Mouse (Mus musculus) megakaryocyte, embryonic 14.5 days (primary cell): ENCODE results near the gene Zfhx3. TPM values are rescaled to one million over a fixed set of nuclear protein-coding genes. Genes with fewer than 3 reads are reported as not detected.

Source experiments
- H3K27me3 ChIP-seq: replicated peaks from 2 replicates; pipeline ENCODE3; 2012; ENCODE audit warnings: inconsistent platforms
- H3K36me3 ChIP-seq: replicated peaks from 2 replicates; pipeline ENCODE3; 2012; ENCODE audit warnings: low read length, inconsistent platforms, mixed read lengths
- H3K4me1 ChIP-seq: 2 replicates; pipeline ENCODE4 v1.6.1; 2012; ENCODE audit warnings: inconsistent platforms
- H3K4me3 ChIP-seq: replicated peaks from 2 replicates; pipeline ENCODE3; 2012; ENCODE audit warnings: moderate library complexity, mild to moderate bottlenecking, inconsistent platforms
- H3K9me3 ChIP-seq: 2 replicates; pipeline ENCODE4 v1.6.1; 2012; ENCODE audit warnings: inconsistent platforms
- FLI1 ChIP-seq: IDR thresholded peaks from 2 replicates; pipeline ENCODE4 v1.6.1; 2012; ENCODE audit warnings: low read length, inconsistent platforms, mixed read lengths
- GATA1 ChIP-seq: IDR thresholded peaks from 3 replicates; pipeline ENCODE4 v1.6.1; 2012; ENCODE audit warnings: mixed read lengths, low read length, inconsistent platforms, borderline replicate concordance
- polyA plus RNA-seq: library from polyadenylated mRNA; stranded (reverse); fragments of >175 nt; gene quantifications from 2 replicates; pipeline ENCODE4 v1.2.3, GENCODE M21; 2012; ENCODE audit warnings: low replicate concordance; ENCODE audit not compliant: insufficient read depth

Gene Zfhx3
- polyA plus RNA-seq, 1 experiment: 1.1 TPM

DNA sequence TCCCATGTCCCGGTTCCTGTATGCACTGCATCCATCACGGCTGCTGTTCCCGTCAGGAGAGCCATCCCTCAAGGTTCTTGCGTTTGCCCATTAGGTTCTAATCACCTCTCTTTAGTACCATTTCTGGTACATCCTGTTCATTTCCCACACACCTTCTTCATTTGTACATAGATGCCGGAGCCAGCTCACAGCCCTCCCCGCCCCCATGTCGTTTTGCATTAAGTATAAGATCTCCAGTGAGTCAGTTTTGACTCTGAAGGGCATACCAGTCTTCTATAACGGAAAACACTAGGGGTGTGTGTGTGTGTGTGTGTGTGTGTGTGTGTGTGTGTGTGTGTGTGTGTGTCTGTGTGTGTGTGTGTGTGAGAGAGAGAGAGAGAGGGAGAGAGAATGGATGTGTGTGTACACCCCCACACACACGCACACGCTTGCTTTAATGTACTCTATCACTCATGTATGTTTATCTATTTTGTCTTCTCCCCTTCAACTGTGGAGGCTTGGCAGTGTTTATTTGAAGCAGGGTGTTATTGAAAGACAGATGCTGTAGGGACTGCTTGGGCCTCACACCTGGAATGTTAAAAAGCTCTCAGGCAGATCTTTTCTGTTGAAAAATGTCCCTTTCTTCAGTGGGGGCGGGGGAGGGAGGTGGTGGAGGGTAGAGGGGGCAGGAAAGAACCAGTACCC lies 962.0 kb downstream of the Zfhx3 start:
- no peaks in the 10 kb centered on the region; the same call in 1 of the 2 replicates for H3K4me1 ChIP-seq
- H3K4me3 ChIP-seq: no peak overlapping the region
- no peaks in the 10 kb centered on the region for H3K36me3 ChIP-seq
- peaks cover 8% of the 10 kb centered on the region for H3K27me3 ChIP-seq
- H3K9me3 ChIP-seq: peaks cover 3% of the 10 kb centered on the region; the same call in 1 of the 2 replicates
- TF ChIP-seq GATA1 (no peak), FLI1 (no peak)

DNA sequence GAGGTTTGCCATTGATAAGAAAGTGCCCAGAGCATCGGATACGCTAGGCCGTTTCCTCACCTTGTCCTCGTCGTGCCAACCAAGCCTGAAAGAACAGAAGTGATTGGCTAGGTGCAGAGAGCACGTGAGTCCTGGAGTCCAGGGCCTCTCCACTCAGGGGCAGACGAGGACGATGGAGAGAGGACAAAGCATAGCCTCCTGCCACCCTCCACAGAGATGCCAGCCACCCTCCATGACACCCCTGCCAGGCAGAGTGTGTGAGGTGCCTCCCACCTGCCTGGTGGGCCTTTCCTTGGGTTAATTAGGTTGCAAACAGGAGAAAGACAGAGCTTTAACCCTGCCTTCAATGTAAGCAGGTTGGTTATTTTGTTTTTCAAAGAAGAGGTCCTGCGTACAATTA lies 965.6 kb downstream of the Zfhx3 start:
- no peak for TF ChIP-seq GATA1
- TF ChIP-seq FLI1: no peak
- Histone ChIP-seq H3K9me3 (no peaks in the 10 kb centered on the region), H3K4me3 (no peak overlapping the region), H3K27me3 (peaks cover 6% of the 10 kb centered on the region), H3K36me3 (no peaks in the 10 kb centered on the region), H3K4me1 (peaks cover 12% of the 10 kb centered on the region)

DNA sequence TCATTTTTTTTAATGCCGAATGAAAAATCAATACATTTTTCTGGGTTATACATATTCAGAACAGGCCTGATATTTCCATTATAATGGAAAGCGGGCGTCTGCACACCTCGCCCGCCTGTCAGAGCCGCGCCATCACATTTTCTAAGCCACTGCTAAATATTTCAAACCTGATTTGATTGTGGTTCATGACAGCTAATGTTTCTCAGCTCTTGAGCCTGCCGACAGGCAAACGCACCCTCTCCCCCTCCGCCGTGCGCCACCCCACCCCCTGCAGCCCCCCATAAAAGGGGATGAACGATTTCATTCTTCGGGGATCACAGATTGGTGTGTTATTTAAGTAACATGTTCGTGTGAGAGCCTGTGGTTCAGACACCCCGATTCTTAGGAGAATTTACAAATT lies 966.1 kb downstream of the Zfhx3 start:
- H3K4me3 ChIP-seq: no peak overlapping the region
- H3K36me3 ChIP-seq: no peaks in the 10 kb centered on the region
- peaks cover 8% of the 10 kb centered on the region for H3K27me3 ChIP-seq
- no peak for TF ChIP-seq GATA1
- TF ChIP-seq FLI1: no peak
- H3K4me1 ChIP-seq: peaks cover 12% of the 10 kb centered on the region
- no peaks in the 10 kb centered on the region for H3K9me3 ChIP-seq

DNA sequence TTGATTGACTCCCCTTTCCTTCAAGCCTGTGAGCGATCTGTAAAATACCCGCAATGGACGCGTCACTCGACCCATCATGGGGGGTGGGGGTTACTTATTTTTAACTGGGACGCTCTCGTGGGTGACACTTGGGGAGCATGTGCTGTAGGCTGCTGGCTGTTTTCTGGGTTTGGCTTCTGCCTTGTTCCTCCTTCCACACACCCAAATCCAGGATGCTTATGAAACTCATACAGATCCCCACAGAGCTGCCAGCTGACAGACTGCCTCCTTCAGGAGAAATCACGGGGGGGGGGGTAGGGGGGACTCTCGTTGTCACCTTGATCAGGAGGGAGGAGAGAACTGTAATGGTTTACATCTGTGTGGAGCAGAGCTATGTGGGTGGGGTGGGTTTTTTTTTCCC lies 966.6 kb downstream of the Zfhx3 start:
- Histone ChIP-seq H3K4me3 (no peak overlapping the region), H3K27me3 (peaks cover 11% of the 10 kb centered on the region), H3K4me1 (peaks cover 12% of the 10 kb centered on the region), H3K9me3 (no peaks in the 10 kb centered on the region), H3K36me3 (no peaks in the 10 kb centered on the region)
- TF ChIP-seq GATA1 (no peak), FLI1 (no peak)

DNA sequence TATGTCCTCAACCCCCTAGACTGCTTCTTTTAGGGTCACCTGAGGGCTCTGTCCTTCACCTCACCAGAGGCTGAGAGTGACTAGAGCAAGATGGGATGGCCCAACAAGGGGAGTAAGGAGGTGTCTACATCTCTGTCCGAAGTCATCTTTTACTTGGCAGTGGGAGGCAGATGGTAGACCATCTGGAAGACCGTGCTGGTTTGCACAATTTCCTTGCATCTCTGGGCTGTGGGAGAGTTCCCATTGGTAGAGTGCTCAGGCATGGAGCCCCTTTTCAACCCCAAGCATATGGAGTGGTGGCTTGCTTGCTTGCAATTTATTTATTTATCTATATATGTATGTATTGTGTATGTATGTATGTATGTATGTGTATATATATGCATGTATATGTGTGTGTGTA lies 967.0 kb downstream of the Zfhx3 start:
- peaks cover 14% of the 10 kb centered on the region for H3K27me3 ChIP-seq
- peaks cover 12% of the 10 kb centered on the region for H3K4me1 ChIP-seq
- no peak for TF ChIP-seq GATA1
- TF ChIP-seq FLI1: no peak
- no peaks in the 10 kb centered on the region for H3K36me3 ChIP-seq
- no peaks in the 10 kb centered on the region for H3K9me3 ChIP-seq
- no peak overlapping the region for H3K4me3 ChIP-seq

DNA sequence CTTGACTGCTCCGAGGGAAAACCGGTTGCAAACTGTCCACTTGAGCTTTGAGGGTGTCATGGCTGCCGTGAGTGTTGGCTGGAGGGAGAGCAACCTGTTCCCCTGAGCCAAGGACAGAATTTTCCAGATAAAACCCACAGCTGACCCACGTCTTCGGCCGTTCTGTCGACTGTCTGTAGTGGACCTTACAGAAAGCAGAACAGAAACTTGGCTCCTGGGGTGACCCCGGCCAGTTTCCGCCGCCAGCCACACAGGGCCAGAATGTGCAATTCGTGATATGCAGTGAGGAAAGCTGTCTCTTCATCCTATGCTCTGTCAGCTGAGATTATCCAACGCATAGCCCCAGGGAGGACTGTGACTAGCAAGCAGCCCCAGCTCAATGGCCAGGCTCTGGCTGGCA lies 968.4 kb downstream of the Zfhx3 start:
- Histone ChIP-seq H3K27me3 (peaks cover 15% of the 10 kb centered on the region), H3K4me1 (peaks cover 22% of the 10 kb centered on the region), H3K9me3 (no peaks in the 10 kb centered on the region), H3K4me3 (no peak overlapping the region), H3K36me3 (no peaks in the 10 kb centered on the region)
- TF ChIP-seq GATA1: no peak

DNA sequence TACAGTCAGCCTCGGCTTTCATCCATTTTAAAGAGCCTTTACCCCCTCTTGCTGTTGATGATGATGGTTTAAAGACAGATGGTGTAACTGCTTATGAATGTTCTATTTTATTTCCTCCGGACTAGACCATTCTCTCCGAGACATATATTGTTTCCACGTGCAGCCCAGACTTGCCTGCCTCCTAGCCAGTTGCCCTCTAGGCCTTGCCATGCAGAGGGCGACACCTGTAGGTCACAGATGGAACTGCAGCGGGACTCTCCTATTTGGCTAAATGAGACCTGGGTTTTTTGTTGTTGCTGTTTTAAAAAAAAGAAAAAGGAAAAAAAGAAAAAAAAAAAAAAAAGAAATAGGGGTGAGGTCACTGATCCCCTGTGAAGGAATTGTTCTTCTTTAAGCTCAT lies 969.1 kb downstream of the Zfhx3 start:
- Histone ChIP-seq H3K27me3 (peaks cover 19% of the 10 kb centered on the region), H3K36me3 (peaks cover 1% of the 10 kb centered on the region), H3K4me3 (no peak overlapping the region), H3K4me1 (peaks cover 25% of the 10 kb centered on the region), H3K9me3 (peaks cover 5% of the 10 kb centered on the region)
- TF ChIP-seq FLI1: no peak
- TF ChIP-seq GATA1: no peak

DNA sequence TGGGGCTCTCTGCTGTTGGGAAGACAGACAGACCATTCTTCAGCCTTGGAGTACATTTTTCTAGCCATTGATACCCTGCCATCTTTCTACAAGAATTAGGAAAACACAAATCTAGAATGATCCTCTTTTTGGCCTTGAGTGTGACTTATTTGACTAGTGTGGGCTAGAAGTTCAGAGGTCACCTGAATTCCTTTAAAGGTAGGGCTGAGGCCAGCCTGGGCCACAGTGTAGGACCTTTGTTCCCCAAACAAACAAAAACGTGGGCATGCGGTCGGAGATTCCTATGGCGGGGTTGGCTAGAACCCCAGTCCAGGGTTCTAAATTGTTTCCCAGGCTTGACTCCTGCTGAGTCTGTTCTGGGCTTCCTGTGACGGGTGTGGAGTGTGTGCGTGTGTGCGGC lies 970.6 kb downstream of the Zfhx3 start:
- Histone ChIP-seq H3K4me1 (peaks cover 25% of the 10 kb centered on the region), H3K4me3 (no peak overlapping the region), H3K9me3 (peaks cover 15% of the 10 kb centered on the region), H3K27me3 (peaks cover 24% of the 10 kb centered on the region), H3K36me3 (peaks cover 6% of the 10 kb centered on the region)
- TF ChIP-seq GATA1: no peak
- TF ChIP-seq FLI1: no peak

DNA sequence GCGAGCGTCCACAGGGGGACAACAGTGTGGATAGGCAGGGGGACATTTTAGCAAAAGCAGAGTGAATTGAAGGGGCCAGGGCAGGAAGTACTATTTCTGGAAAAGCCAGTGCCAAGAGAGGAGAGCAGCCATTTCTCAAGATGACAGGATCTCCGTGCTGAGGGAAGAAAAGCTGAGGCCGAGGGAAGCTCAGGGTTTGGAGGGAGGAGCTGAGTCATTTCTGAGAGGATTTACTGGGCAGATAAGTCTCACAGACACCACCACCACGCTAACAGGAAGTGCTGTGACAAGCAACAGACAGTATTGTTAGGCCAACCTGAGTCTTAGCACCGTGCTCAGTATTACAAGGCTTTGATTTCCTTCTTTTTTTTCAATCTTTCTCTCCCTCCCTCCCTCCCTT lies 973.0 kb downstream of the Zfhx3 start:
- Histone ChIP-seq H3K9me3 (peaks cover 15% of the 10 kb centered on the region), H3K4me1 (peaks cover 25% of the 10 kb centered on the region), H3K27me3 (peaks cover 24% of the 10 kb centered on the region), H3K36me3 (peaks cover 6% of the 10 kb centered on the region), H3K4me3 (peak overlapping the region; percentile 78)
- TF ChIP-seq GATA1 (no peak), FLI1 (no peak)

DNA sequence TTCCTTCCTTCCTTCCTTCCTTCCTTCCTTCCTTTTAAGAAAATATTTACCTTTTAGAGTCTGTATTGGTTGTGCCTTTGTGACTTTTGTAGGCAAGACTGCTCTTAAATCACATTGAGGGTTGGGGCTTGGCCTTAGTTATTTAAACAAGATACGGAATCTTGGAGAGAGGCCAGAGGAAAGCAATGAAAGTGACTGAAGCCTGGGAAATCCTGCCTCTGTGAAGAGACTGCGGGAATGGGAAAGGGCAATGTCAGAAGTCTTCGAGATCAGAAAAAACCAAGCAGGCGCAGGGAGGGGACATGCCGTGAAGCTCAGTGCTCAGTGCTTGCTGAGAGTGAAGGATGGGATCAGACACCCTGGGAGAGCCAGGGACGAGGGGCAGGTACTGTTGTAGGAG lies 973.4 kb downstream of the Zfhx3 start:
- no peak for TF ChIP-seq GATA1
- TF ChIP-seq FLI1: no peak
- Histone ChIP-seq H3K4me3 (no peak overlapping the region), H3K36me3 (peaks cover 6% of the 10 kb centered on the region), H3K27me3 (peaks cover 24% of the 10 kb centered on the region), H3K4me1 (peaks cover 25% of the 10 kb centered on the region), H3K9me3 (peaks cover 15% of the 10 kb centered on the region)

DNA sequence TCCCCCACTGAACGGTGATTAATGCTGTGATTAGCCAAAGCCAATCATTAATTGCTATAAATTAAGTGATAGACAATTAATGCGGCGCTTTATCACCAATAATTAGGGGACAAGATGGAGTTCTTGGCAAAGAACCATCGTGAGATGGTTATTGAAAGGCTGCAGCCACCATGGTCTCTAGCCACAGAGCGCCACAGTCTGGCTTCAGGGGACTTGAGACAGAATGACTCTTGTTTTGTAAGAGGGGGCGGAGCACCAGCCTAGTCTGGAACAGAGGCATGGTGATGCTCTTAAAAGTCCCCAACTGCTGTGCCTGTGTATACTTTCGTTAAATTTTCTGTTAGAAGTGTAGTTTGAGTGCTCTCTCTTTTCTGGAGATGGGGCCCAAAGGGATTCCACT lies 977.7 kb downstream of the Zfhx3 start:
- Histone ChIP-seq H3K9me3 (peaks cover 15% of the 10 kb centered on the region), H3K27me3 (peaks cover 20% of the 10 kb centered on the region), H3K4me3 (no peak overlapping the region), H3K4me1 (peaks cover 10% of the 10 kb centered on the region), H3K36me3 (peaks cover 6% of the 10 kb centered on the region)
- TF ChIP-seq FLI1 (no peak), GATA1 (no peak)
